Mouse (Mus musculus) MEL (cell line): ENCODE results near the gene Flrt1. TPM values are rescaled to one million over a fixed set of nuclear protein-coding genes. Genes with fewer than 3 reads are reported as not detected.

ENCODE experiments used
- DNase-seq: peaks from one replicate; pipeline ENCODE4 v3.0.0; 2011; ENCODE audit warnings: low read depth, low spot score
- H3K27ac ChIP-seq: 2 replicates; pipeline ENCODE4 v1.5.1; 2012; ENCODE audit warnings: low read depth, mild to moderate bottlenecking, control low read depth, low read length, moderate library complexity; ENCODE audit not compliant: control insufficient read depth
- H3K27me3 ChIP-seq, 2 experiments: fragments of 150-350 bp in 1 of 2; sonication (generic) in 1 of 2; 2 replicates each; pipeline ENCODE4 v1.6.1; 2012; ENCODE audit warnings: low read length in 2 of 2, mild to moderate bottlenecking in 2 of 2, improper control_type of control experiment in 1 of 2, moderate library complexity in 1 of 2; ENCODE audit not compliant: insufficient read depth in 2 of 2, control insufficient read depth in 1 of 2
- H3K36me3 ChIP-seq, 2 experiments: 2 replicates each; pipeline ENCODE4 v1.6.1; 2012 to 2014; ENCODE audit warnings: low read length in 2 of 2, improper control_type of control experiment in 1 of 2, inconsistent platforms in 1 of 2, mild to moderate bottlenecking in 1 of 2; ENCODE audit not compliant: insufficient read depth in 2 of 2, control insufficient read depth in 1 of 2
- H3K4me1 ChIP-seq, 2 experiments: fragments of 150-350 bp in 1 of 2; sonication (generic) in 1 of 2; 2 replicates each; pipeline ENCODE4 v1.6.1; 2012; ENCODE audit warnings: low read length in 2 of 2, improper control_type of control experiment in 1 of 2, mild to moderate bottlenecking in 1 of 2; ENCODE audit not compliant: insufficient read depth in 2 of 2, control insufficient read depth in 1 of 2
- H3K4me3 ChIP-seq, 2 experiments: fragments of 150-350 bp in 1 of 2; sonication (generic) in 1 of 2; 2 replicates each; pipeline ENCODE4 v1.5.1; 2012; ENCODE audit warnings: low read depth in 2 of 2, low read length in 2 of 2, mild to moderate bottlenecking in 2 of 2, moderate library complexity in 2 of 2, control low read depth in 1 of 2, improper control_type of control experiment in 1 of 2; ENCODE audit not compliant: control insufficient read depth in 1 of 2, insufficient read depth in 1 of 2
- H3K79me2 ChIP-seq: 2 replicates; pipeline ENCODE4 v1.6.1; 2012; ENCODE audit warnings: mild to moderate bottlenecking, low read length, moderate library complexity; ENCODE audit not compliant: control insufficient read depth, poor library complexity, insufficient read depth
- H3K9ac ChIP-seq: 2 replicates; pipeline ENCODE4 v1.6.1; 2012; ENCODE audit warnings: low read depth, mild to moderate bottlenecking, control low read depth, low read length, moderate library complexity; ENCODE audit not compliant: control insufficient read depth, poor library complexity, severe bottlenecking
- H3K9me3 ChIP-seq: fragments of 150-350 bp; sonication (generic); replicated peaks from 2 replicates; pipeline ENCODE4 v1.6.1; 2012; ENCODE audit warnings: mild to moderate bottlenecking, low read length, improper control_type of control experiment, moderate library complexity; ENCODE audit not compliant: insufficient read depth
- BHLHE40 ChIP-seq: IDR thresholded peaks from 2 replicates; pipeline ENCODE4 v1.6.1; 2012; ENCODE audit warnings: low read depth, mild to moderate bottlenecking, inconsistent platforms, low read length, improper control_type of control experiment, borderline replicate concordance
- CHD1 ChIP-seq: IDR thresholded peaks from 2 replicates; pipeline ENCODE4 v1.6.1; 2012; ENCODE audit warnings: low read depth, mild to moderate bottlenecking, inconsistent platforms, low read length, improper control_type of control experiment
- CHD2 ChIP-seq: IDR thresholded peaks from 2 replicates; pipeline ENCODE4 v1.6.1; 2011; ENCODE audit warnings: low read length, improper control_type of control experiment
- E2F4 ChIP-seq: IDR thresholded peaks from 2 replicates; pipeline ENCODE4 v1.6.1; 2011; ENCODE audit warnings: low read depth, low read length, improper control_type of control experiment, borderline replicate concordance
- ELF1 ChIP-seq: IDR thresholded peaks from 2 replicates; pipeline ENCODE4 v1.6.1; 2014; ENCODE audit warnings: low read depth, mild to moderate bottlenecking, inconsistent platforms, low read length, improper control_type of control experiment, moderate library complexity
- EP300 ChIP-seq, 2 experiments: IDR thresholded peaks; 2 replicates each; pipeline ENCODE4 v1.6.1; 2011; ENCODE audit warnings: improper control_type of control experiment in 2 of 2, low read length in 2 of 2, low read depth in 1 of 2, mild to moderate bottlenecking in 1 of 2
- ETS1 ChIP-seq: IDR thresholded peaks from 2 replicates; pipeline ENCODE4 v1.6.1; 2012; ENCODE audit warnings: low read depth, mild to moderate bottlenecking, inconsistent platforms, low read length, improper control_type of control experiment, moderate library complexity
- HCFC1 ChIP-seq: IDR thresholded peaks from 2 replicates; pipeline ENCODE4 v1.6.1; 2012; ENCODE audit warnings: low read depth, mild to moderate bottlenecking, inconsistent platforms, low read length, improper control_type of control experiment, moderate library complexity
- JUND ChIP-seq: IDR thresholded peaks from 2 replicates; pipeline ENCODE4 v1.6.1; 2011; ENCODE audit warnings: low read depth, mild to moderate bottlenecking, improper control_type of control experiment, low read length
- MAZ ChIP-seq: IDR thresholded peaks from 2 replicates; pipeline ENCODE4 v1.6.1; 2012; ENCODE audit warnings: low read depth, mild to moderate bottlenecking, inconsistent platforms, low read length, improper control_type of control experiment
- MXI1 ChIP-seq: IDR thresholded peaks from 2 replicates; pipeline ENCODE4 v1.6.1; 2011; ENCODE audit warnings: mild to moderate bottlenecking, low read depth, low read length, improper control_type of control experiment
- MYB ChIP-seq: IDR thresholded peaks from 2 replicates; pipeline ENCODE4 v1.6.1; 2011; ENCODE audit warnings: mild to moderate bottlenecking, low read depth, low read length, improper control_type of control experiment
- MYC ChIP-seq: IDR thresholded peaks from 2 replicates; pipeline ENCODE4 v1.6.1; 2011; ENCODE audit warnings: low read depth, mild to moderate bottlenecking, low read length, improper control_type of control experiment, moderate library complexity
- NRF1 ChIP-seq: IDR thresholded peaks from 2 replicates; pipeline ENCODE4 v1.6.1; 2014; ENCODE audit warnings: low read depth, mild to moderate bottlenecking, inconsistent platforms, low read length, improper control_type of control experiment, moderate library complexity; ENCODE audit not compliant: poor library complexity, insufficient read depth, severe bottlenecking
- POLR2A ChIP-seq, 2 experiments: IDR thresholded peaks; 2 replicates each; pipeline ENCODE4 v1.6.1; 2011 to 2012; ENCODE audit warnings: low read length in 2 of 2, mild to moderate bottlenecking in 2 of 2, control low read depth in 1 of 2, improper control_type of control experiment in 1 of 2, low read depth in 1 of 2, moderate library complexity in 1 of 2; ENCODE audit not compliant: control insufficient read depth in 1 of 2, insufficient read depth in 1 of 2, poor library complexity in 1 of 2
- RAD21 ChIP-seq: IDR thresholded peaks from 2 replicates; pipeline ENCODE4 v1.6.1; 2011; ENCODE audit warnings: mild to moderate bottlenecking, low read depth, low read length, improper control_type of control experiment
- RCOR1 ChIP-seq: IDR thresholded peaks from 2 replicates; pipeline ENCODE4 v1.6.1; 2012; ENCODE audit warnings: low read depth, mild to moderate bottlenecking, inconsistent platforms, low read length, improper control_type of control experiment
- SIN3A ChIP-seq: IDR thresholded peaks from 2 replicates; pipeline ENCODE4 v1.6.1; 2012; ENCODE audit warnings: low read length, improper control_type of control experiment, inconsistent platforms
- TBP ChIP-seq: IDR thresholded peaks from 2 replicates; pipeline ENCODE4 v1.8.0; 2011; ENCODE audit warnings: low read depth, low read length, improper control_type of control experiment
- TCF12 ChIP-seq: IDR thresholded peaks from 2 replicates; pipeline ENCODE4 v1.6.1; 2014; ENCODE audit warnings: low read depth, mild to moderate bottlenecking, inconsistent platforms, low read length, improper control_type of control experiment, moderate library complexity
- UBTF ChIP-seq: IDR thresholded peaks from 2 replicates; pipeline ENCODE4 v1.6.1; 2012; ENCODE audit warnings: low read depth, mild to moderate bottlenecking, inconsistent platforms, low read length, improper control_type of control experiment, moderate library complexity, borderline replicate concordance; ENCODE audit not compliant: insufficient read depth
- USF1 ChIP-seq: IDR thresholded peaks from 2 replicates; pipeline ENCODE4 v1.6.1; 2014; ENCODE audit warnings: low read depth, mild to moderate bottlenecking, inconsistent platforms, low read length, improper control_type of control experiment, moderate library complexity
- ZC3H11A ChIP-seq: IDR thresholded peaks from 2 replicates; pipeline ENCODE4 v1.6.1; 2012; ENCODE audit warnings: low read depth, mild to moderate bottlenecking, inconsistent platforms, low read length, improper control_type of control experiment
- ZMIZ1 ChIP-seq: IDR thresholded peaks from 2 replicates; pipeline ENCODE4 v1.6.1; 2012; ENCODE audit warnings: low read depth, mild to moderate bottlenecking, inconsistent platforms, low read length, improper control_type of control experiment, moderate library complexity
- ZNF384 ChIP-seq: IDR thresholded peaks from 2 replicates; pipeline ENCODE4 v1.6.1; 2012; ENCODE audit warnings: low read depth, mild to moderate bottlenecking, inconsistent platforms, low read length, improper control_type of control experiment
- polyA plus RNA-seq, 2 experiments: library from polyadenylated mRNA; stranded (reverse) in 1 of 2; unstranded in 1 of 2; fragments of >175 nt in 1 of 2; fragments of >200 nt in 1 of 2; gene quantifications; 2 replicates each; pipeline versions ENCODE4 v1.2.1 to v1.2.4; 2012; ENCODE audit warnings: low replicate concordance in 2 of 2, low read depth in 1 of 2; ENCODE audit not compliant: insufficient read length in 2 of 2, insufficient read depth in 1 of 2, missing spikeins in 1 of 2
- total RNA-seq: library from RNA; depleted of rRNA; stranded (reverse); fragments of 300-350 nt; gene quantifications from 2 replicates; pipeline ENCODE4 v1.2.3, GENCODE M21; 2012

The Flrt1 gene
- total and polyA plus RNA-seq, 3 experiments = not detected

GRCm38 (mm10) chr19:7062110-7062509 lies 43.4 kb downstream of the Flrt1 start:
- no peaks in the 10 kb centered on the region for H3K27me3 ChIP-seq
- peaks cover 4 to 23% of the 10 kb centered on the region in 2 experiments; a peak in 3 of 4 replicates for H3K4me1 ChIP-seq
- H3K9ac ChIP-seq = no peak overlapping the region
- no peak overlapping the region for H3K27ac ChIP-seq
- DNase-seq = no peak
- no peak overlapping the region for H3K4me3 ChIP-seq
- peaks cover 0 to 4% of the 10 kb centered on the region in 2 experiments; a peak in 1 of 4 replicates for H3K36me3 ChIP-seq
- H3K9me3 ChIP-seq = no peaks in the 10 kb centered on the region
- no peaks in the 10 kb centered on the region for H3K79me2 ChIP-seq
- no peak for TF ChIP-seq POLR2A (IDR thresholded peaks at IDR 0.05; ENCODE audit: control insufficient read depth in 1 of 2, insufficient read depth in 1 of 2, low read depth in 1 of 2, low read length in 2 of 2, poor library complexity in 1 of 2)
- no peak for TF ChIP-seq MYC
- no peak for TF ChIP-seq RCOR1
- no peak for TF ChIP-seq UBTF
- TF ChIP-seq E2F4 = no peak
- TF ChIP-seq MXI1 = no peak
- no peak for TF ChIP-seq RAD21
- TF ChIP-seq JUND = no peak
- no peak for TF ChIP-seq EP300 (IDR thresholded peaks at IDR 0.05; ENCODE audit: low read depth in 1 of 2, low read length in 2 of 2)
- no peak for TF ChIP-seq USF1
- TF ChIP-seq MAZ = no peak
- TF ChIP-seq TCF12 = no peak
- TF ChIP-seq HCFC1 = no peak
- no peak for TF ChIP-seq MYB
- no peak for TF ChIP-seq ZC3H11A
- no peak for TF ChIP-seq BHLHE40
- TF ChIP-seq CHD1 = no peak

- Histone ChIP-seq H3K27ac (no peak overlapping the region), H3K9ac (no peak overlapping the region), H3K79me2 (no peaks in the 10 kb centered on the region; the same call in 1 of the 2 replicates), H3K4me3 (no peak overlapping the region), H3K36me3 (peaks cover 0 to 6% of the 10 kb centered on the region in 2 experiments; a peak in 2 of 4 replicates), H3K27me3 (no peaks in the 10 kb centered on the region), H3K9me3 (no peaks in the 10 kb centered on the region), H3K4me1 (peaks cover 0 to 13% of the 10 kb centered on the region in 2 experiments; a peak in 1 of 4 replicates)
- no peak for TF ChIP-seq MXI1
- no peak for TF ChIP-seq ETS1
- no peak for TF ChIP-seq SIN3A
- TF ChIP-seq BHLHE40 = no peak
- no peak for TF ChIP-seq ZNF384
- TF ChIP-seq TCF12 = no peak
- TF ChIP-seq TBP = no peak
- TF ChIP-seq CHD2 = no peak
- no peak for TF ChIP-seq ZMIZ1
- TF ChIP-seq ELF1 = no peak
- TF ChIP-seq RCOR1 = no peak
- no peak for TF ChIP-seq USF1
- no peak for TF ChIP-seq RAD21
- no peak for TF ChIP-seq NRF1
- DNase-seq = no peak
Observed at GRCm38 (mm10) chr19:7058541-7058940, 47.0 kb downstream of the Flrt1 start.
